Mouse (Mus musculus): ENCODE results near the gene Lamtor5. TPM values are rescaled to one million over a fixed set of nuclear protein-coding genes. Genes with fewer than 3 reads are reported as not detected.

The Lamtor5 gene
- total RNA-seq, 1 experiment: 76.9 TPM

DNA sequence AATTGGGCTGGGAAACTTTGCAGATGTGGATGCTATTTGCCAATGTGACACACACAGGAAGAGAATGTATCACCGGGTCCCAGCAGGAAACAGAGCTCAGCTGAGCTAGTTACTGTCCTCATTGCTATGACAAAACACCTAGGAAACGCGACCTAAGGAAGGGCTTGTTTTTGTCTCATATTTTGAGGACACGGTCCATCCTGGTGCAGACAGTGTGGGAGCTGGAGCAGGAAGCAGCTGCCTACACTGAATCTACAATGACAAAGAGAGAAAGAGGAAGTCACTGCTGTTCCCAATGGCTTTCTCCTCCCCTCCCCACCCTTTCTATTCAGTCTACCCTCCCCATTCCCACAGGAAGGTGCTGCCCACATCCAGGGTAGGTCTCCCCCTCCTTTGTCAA, 26.6 kb upstream of the Lamtor5 start:
- in situ Hi-C loops (cut with MboI; ENCODE audit: low sequenced_read_pairs in 2 of 2, unreplicated experiment in 2 of 2): no loop called here
- H3K4me3 ChIP-seq (ENCODE audit: insufficient read depth in 1 of 2, low read depth in 1 of 2, low read length in 2 of 2, poor library complexity in 1 of 2, severe bottlenecking in 1 of 2): no peak overlapping the region
- DNase-seq (ENCODE audit: low read depth, low spot score): no peak
- TF ChIP-seq ZNF384 (IDR thresholded peaks at IDR 0.05; ENCODE audit: low read depth, low read length): no peak
- no peak for TF ChIP-seq CHD2 (IDR thresholded peaks at IDR 0.05; ENCODE audit: low read depth, low read length)
- TF ChIP-seq HCFC1 (IDR thresholded peaks at IDR 0.05; ENCODE audit: borderline replicate concordance, insufficient read depth, low read length): no peak
- no peak for TF ChIP-seq MAFK (IDR thresholded peaks at IDR 0.05; ENCODE audit: insufficient read depth, low read depth, low read length)
- no peak for TF ChIP-seq ZC3H11A (IDR thresholded peaks at IDR 0.05; ENCODE audit: borderline replicate concordance, low read depth, low read length)
- H3K4me1 ChIP-seq (ENCODE audit: control insufficient read depth in 2 of 2, insufficient read depth in 2 of 2, low read length in 2 of 2, poor library complexity in 1 of 2): no peaks in the 10 kb centered on the region
- no peak overlapping the region for H3K27ac ChIP-seq (ENCODE audit: insufficient read depth, low read depth, low read length, poor library complexity, severe bottlenecking)
- no peak overlapping the region for H3K9ac ChIP-seq (ENCODE audit: insufficient read depth, low read depth, low read length, poor library complexity, severe bottlenecking)
- no peaks in the 10 kb centered on the region for H3K9me3 ChIP-seq (ENCODE audit: control insufficient read depth, insufficient read depth, low read depth, low read length)
- H3K36me3 ChIP-seq (ENCODE audit: control insufficient read depth, insufficient read depth, low read length, poor library complexity, severe bottlenecking): no peaks in the 10 kb centered on the region

- in situ Hi-C loops (cut with MboI; ENCODE audit: low sequenced_read_pairs in 2 of 2, unreplicated experiment in 2 of 2): no loop called here
- Histone ChIP-seq H3K9ac (ENCODE audit: insufficient read depth, low read depth, low read length, poor library complexity, severe bottlenecking) (no peak overlapping the region), H3K4me1 (ENCODE audit: control insufficient read depth in 2 of 2, insufficient read depth in 2 of 2, low read length in 2 of 2, poor library complexity in 1 of 2) (no peaks in the 10 kb centered on the region), H3K36me3 (ENCODE audit: control insufficient read depth, insufficient read depth, low read length, poor library complexity, severe bottlenecking) (no peaks in the 10 kb centered on the region), H3K4me3 (ENCODE audit: insufficient read depth in 1 of 2, low read depth in 1 of 2, low read length in 2 of 2, poor library complexity in 1 of 2, severe bottlenecking in 1 of 2) (no peak overlapping the region), H3K27ac (ENCODE audit: insufficient read depth, low read depth, low read length, poor library complexity, severe bottlenecking) (no peak overlapping the region), H3K9me3 (ENCODE audit: control insufficient read depth, insufficient read depth, low read depth, low read length) (no peaks in the 10 kb centered on the region)
- TF ChIP-seq MAFK (IDR thresholded peaks at IDR 0.05; ENCODE audit: insufficient read depth, low read depth, low read length): peak; percentile 94
- no peak for TF ChIP-seq CHD2 (IDR thresholded peaks at IDR 0.05; ENCODE audit: low read depth, low read length)
- DNase-seq (ENCODE audit: low read depth, low spot score): no peak
Measured at GRCm38 (mm10) chr3:107253925-107254324, 24.7 kb upstream of the Lamtor5 start.

DNA sequence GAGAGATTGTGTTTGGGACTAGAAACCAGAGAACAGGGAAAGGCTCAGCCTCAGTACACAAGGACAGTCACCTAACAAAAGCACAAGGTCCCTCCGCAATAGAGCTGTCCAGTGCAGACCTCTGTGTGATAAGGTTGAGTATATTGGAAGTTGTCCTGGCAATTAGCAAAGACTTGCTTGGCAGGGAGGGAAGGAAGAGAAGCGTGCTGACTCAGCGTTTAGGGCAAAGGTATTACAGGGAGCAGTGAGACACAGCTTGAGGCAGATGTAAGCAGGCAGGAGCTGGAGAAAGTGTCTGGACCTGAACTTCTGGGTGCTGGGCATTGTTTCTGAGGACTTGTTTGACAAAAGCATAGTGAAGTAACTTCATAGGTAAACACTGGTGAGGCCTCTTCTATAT, 22.7 kb upstream of the Lamtor5 start:
- TF ChIP-seq HCFC1 (IDR thresholded peaks at IDR 0.05; ENCODE audit: borderline replicate concordance, insufficient read depth, low read length) (no peak), ZC3H11A (IDR thresholded peaks at IDR 0.05; ENCODE audit: borderline replicate concordance, low read depth, low read length) (no peak), MAFK (IDR thresholded peaks at IDR 0.05; ENCODE audit: insufficient read depth, low read depth, low read length) (peak; percentile 96)
- Histone ChIP-seq H3K4me3 (ENCODE audit: insufficient read depth in 1 of 2, low read depth in 1 of 2, low read length in 2 of 2, poor library complexity in 1 of 2, severe bottlenecking in 1 of 2) (no peak overlapping the region), H3K4me1 (ENCODE audit: control insufficient read depth in 2 of 2, insufficient read depth in 2 of 2, low read length in 2 of 2, poor library complexity in 1 of 2) (no peaks in the 10 kb centered on the region), H3K9me3 (ENCODE audit: control insufficient read depth, insufficient read depth, low read depth, low read length) (no peaks in the 10 kb centered on the region), H3K9ac (ENCODE audit: insufficient read depth, low read depth, low read length, poor library complexity, severe bottlenecking) (no peak overlapping the region), H3K27ac (ENCODE audit: insufficient read depth, low read depth, low read length, poor library complexity, severe bottlenecking) (no peak overlapping the region), H3K36me3 (ENCODE audit: control insufficient read depth, insufficient read depth, low read length, poor library complexity, severe bottlenecking) (no peaks in the 10 kb centered on the region)
- in situ Hi-C loops (cut with MboI; ENCODE audit: low sequenced_read_pairs in 2 of 2, unreplicated experiment in 2 of 2): no loop called here
- DNase-seq (ENCODE audit: low read depth, low spot score): no peak

GRCm38 (mm10) chr3:107256724-107257123, 21.9 kb upstream of the Lamtor5 start:
- Histone ChIP-seq H3K9ac (ENCODE audit: insufficient read depth, low read depth, low read length, poor library complexity, severe bottlenecking) (no peak overlapping the region), H3K27ac (ENCODE audit: insufficient read depth, low read depth, low read length, poor library complexity, severe bottlenecking) (no peak overlapping the region), H3K36me3 (ENCODE audit: control insufficient read depth, insufficient read depth, low read length, poor library complexity, severe bottlenecking) (no peaks in the 10 kb centered on the region), H3K4me3 (ENCODE audit: insufficient read depth in 1 of 2, low read depth in 1 of 2, low read length in 2 of 2, poor library complexity in 1 of 2, severe bottlenecking in 1 of 2) (no peak overlapping the region), H3K4me1 (ENCODE audit: control insufficient read depth in 2 of 2, insufficient read depth in 2 of 2, low read length in 2 of 2, poor library complexity in 1 of 2) (no peaks in the 10 kb centered on the region), H3K9me3 (ENCODE audit: control insufficient read depth, insufficient read depth, low read depth, low read length) (no peaks in the 10 kb centered on the region)
- in situ Hi-C loops (cut with MboI; ENCODE audit: low sequenced_read_pairs in 2 of 2, unreplicated experiment in 2 of 2): no loop called here
- TF ChIP-seq MAFK (IDR thresholded peaks at IDR 0.05; ENCODE audit: insufficient read depth, low read depth, low read length): no peak
- TF ChIP-seq ZC3H11A (IDR thresholded peaks at IDR 0.05; ENCODE audit: borderline replicate concordance, low read depth, low read length): no peak
- no peak for TF ChIP-seq CHD2 (IDR thresholded peaks at IDR 0.05; ENCODE audit: low read depth, low read length)
- no peak for TF ChIP-seq HCFC1 (IDR thresholded peaks at IDR 0.05; ENCODE audit: borderline replicate concordance, insufficient read depth, low read length)
- TF ChIP-seq ZNF384 (IDR thresholded peaks at IDR 0.05; ENCODE audit: low read depth, low read length): no peak
- DNase-seq (ENCODE audit: low read depth, low spot score): no peak

GRCm38 (mm10) chr3:107257924-107258323, 20.7 kb upstream of the Lamtor5 start:
- TF ChIP-seq MAFK (IDR thresholded peaks at IDR 0.05; ENCODE audit: insufficient read depth, low read depth, low read length): no peak
- TF ChIP-seq HCFC1 (IDR thresholded peaks at IDR 0.05; ENCODE audit: borderline replicate concordance, insufficient read depth, low read length): no peak
- TF ChIP-seq CHD2 (IDR thresholded peaks at IDR 0.05; ENCODE audit: low read depth, low read length): no peak
- TF ChIP-seq ZC3H11A (IDR thresholded peaks at IDR 0.05; ENCODE audit: borderline replicate concordance, low read depth, low read length): no peak
- no peak for TF ChIP-seq ZNF384 (IDR thresholded peaks at IDR 0.05; ENCODE audit: low read depth, low read length)

More at GRCm38 (mm10) chr3:107257924-107258323, 20.7 kb upstream of the Lamtor5 start:
- Histone ChIP-seq H3K4me1 (ENCODE audit: control insufficient read depth in 2 of 2, insufficient read depth in 2 of 2, low read length in 2 of 2, poor library complexity in 1 of 2) (no peaks in the 10 kb centered on the region), H3K9ac (ENCODE audit: insufficient read depth, low read depth, low read length, poor library complexity, severe bottlenecking) (no peak overlapping the region), H3K9me3 (ENCODE audit: control insufficient read depth, insufficient read depth, low read depth, low read length) (no peaks in the 10 kb centered on the region), H3K4me3 (ENCODE audit: insufficient read depth in 1 of 2, low read depth in 1 of 2, low read length in 2 of 2, poor library complexity in 1 of 2, severe bottlenecking in 1 of 2) (no peak overlapping the region), H3K27ac (ENCODE audit: insufficient read depth, low read depth, low read length, poor library complexity, severe bottlenecking) (no peak overlapping the region), H3K36me3 (ENCODE audit: control insufficient read depth, insufficient read depth, low read length, poor library complexity, severe bottlenecking) (no peaks in the 10 kb centered on the region)
- in situ Hi-C loops (cut with MboI; ENCODE audit: low sequenced_read_pairs in 2 of 2, unreplicated experiment in 2 of 2): no loop called here
- no peak for DNase-seq (ENCODE audit: low read depth, low spot score)
